Comparison of ENCODE assay signal across 9 mouse cellular contexts in genomic region chr4:141600364-141600763, GRCm38 (mm10). TPM values are rescaled to one million over a fixed set of nuclear protein-coding genes. Genes with fewer than 3 reads are reported as not detected.
A peak's percentile ranks its signal among the peaks of the same experiment; 100 is the strongest.
DNase-seq lines count a peak whose midpoint lies in the region; ATAC-seq and TF ChIP-seq lines count a peak whose summit lies in the region.
"Had no signal": no experiment of that assay in that cellular context is flagged by ENCODE, and none has a peak within 500 bp of the region (broad histone marks: within the 10 kb centered on the region; RNA-seq: fewer than 3 reads in every experiment).

No protein-coding gene starts in this region.

- no peak overlapping the region; the same call in 1 of the 2 replicates for H3K9ac ChIP-seq in heart, embryonic 12.5 days
- no peak overlapping the region for H3K9ac ChIP-seq in embryonic facial prominence, embryonic 11.5 days (replicated peaks; ENCODE audit: low read length)
- no peak overlapping the region; the same call in 1 of the 2 replicates for H3K9ac ChIP-seq in hindbrain, embryonic 16.5 days (ENCODE audit: low read depth, low read length)

- no peak for DNase-seq in heart, adult 9 months (ENCODE audit: low spot score in 2 of 2)
- peak; percentile 22 for DNase-seq in embryonic facial prominence, embryonic 11.5 days (ENCODE audit: low spot score)
- DNase-seq in layer of hippocampus, postnatal 36 days, result no peak
- DNase-seq in adrenal gland, postnatal 4 days (ENCODE audit: low spot score in 2 of 2), result no peak
- DNase-seq in testis, postnatal 14 days (ENCODE audit: low spot score), result no peak
- DNase-seq: spleen, adult 18-20 months had no signal

- no peaks in the 10 kb centered on the region for H3K27me3 ChIP-seq in heart, embryonic 12.5 days (replicated peaks)
- no peaks in the 10 kb centered on the region for H3K27me3 ChIP-seq in embryonic facial prominence, embryonic 11.5 days (ENCODE audit: control insufficient read depth, insufficient read depth, low read length)
- no peaks in the 10 kb centered on the region; the same call in 1 of the 2 replicates for H3K27me3 ChIP-seq in hindbrain, embryonic 16.5 days (replicated peaks; ENCODE audit: control insufficient read depth, insufficient read depth, low read length)
- H3K27me3 ChIP-seq in myocyte (ENCODE audit: control insufficient read depth, insufficient read depth, insufficient read length), result no peaks in the 10 kb centered on the region

- no peak overlapping the region for H3ac ChIP-seq in myocyte (ENCODE audit: control insufficient read depth, insufficient read length)

- peak overlapping the region; percentile 84; the same call in 1 of the 2 replicates for H3K27ac ChIP-seq in heart, embryonic 12.5 days (ENCODE audit: poor library complexity, severe bottlenecking)
- H3K27ac ChIP-seq in embryonic facial prominence, embryonic 11.5 days (replicated peaks; ENCODE audit: low read depth, low read length), result no peak overlapping the region
- H3K27ac ChIP-seq in hindbrain, embryonic 16.5 days (ENCODE audit: low read depth, low read length), result no peak overlapping the region

- peaks cover 54% of the 10 kb centered on the region for H3K4me1 ChIP-seq in heart, embryonic 12.5 days (replicated peaks)
- no peaks in the 10 kb centered on the region; the same call in 1 of the 2 replicates for H3K4me1 ChIP-seq in embryonic facial prominence, embryonic 11.5 days (ENCODE audit: control insufficient read depth, insufficient read depth, low read length)
- peaks cover 18% of the 10 kb centered on the region for H3K4me1 ChIP-seq in hindbrain, embryonic 16.5 days (ENCODE audit: control insufficient read depth, insufficient read depth, low read depth, low read length)

- no peak for ATAC-seq in heart, embryonic 12.5 days (ENCODE audit: insufficient number of reproducible peaks, low FRiP score)
- no peak for ATAC-seq in embryonic facial prominence, embryonic 11.5 days (replicated peaks; ENCODE audit: insufficient number of reproducible peaks, low FRiP score, low TSS enrichment, low read depth)
- peak; percentile 21 for ATAC-seq in hindbrain, embryonic 16.5 days

- 27% methylated on average over 6 of the region's 6 CpGs for WGBS in heart, embryonic 12.5 days
- 17% methylated on average over 6 of the region's 6 CpGs for WGBS in embryonic facial prominence, embryonic 11.5 days
- WGBS in hindbrain, embryonic 16.5 days, result 24% methylated on average over 6 of the region's 6 CpGs

- peaks cover 4% of the 10 kb centered on the region for H3K36me3 ChIP-seq in heart, embryonic 12.5 days
- H3K36me3 ChIP-seq in embryonic facial prominence, embryonic 11.5 days (replicated peaks; ENCODE audit: control insufficient read depth, insufficient read depth, low read depth, low read length), result no peaks in the 10 kb centered on the region; the same call in 1 of the 2 replicates
- no peaks in the 10 kb centered on the region for H3K36me3 ChIP-seq in hindbrain, embryonic 16.5 days (ENCODE audit: control insufficient read depth, insufficient read depth, low read length)
- no peaks in the 10 kb centered on the region for H3K36me3 ChIP-seq in myocyte (ENCODE audit: control insufficient read depth, insufficient read depth)

- TF ChIP-seq POLR2A in myocyte (IDR thresholded peaks at IDR 0.05; ENCODE audit: insufficient read length, low read depth), result no peak

- peaks cover 13% of the 10 kb centered on the region for H3K79me2 ChIP-seq in myocyte (ENCODE audit: control insufficient read depth, insufficient read depth)

- peak overlapping the region; percentile 76; the same call in 1 of the 2 replicates for H3K4me3 ChIP-seq in heart, embryonic 12.5 days
- H3K4me3 ChIP-seq in embryonic facial prominence, embryonic 11.5 days (ENCODE audit: low read depth, low read length), result no peak overlapping the region; the same call in 1 of the 2 replicates
- H3K4me3 ChIP-seq in hindbrain, embryonic 16.5 days (ENCODE audit: low read length), result no peak overlapping the region; the same call in 1 of the 2 replicates
- peak overlapping the region; percentile 73 for H3K4me3 ChIP-seq in myocyte

- peak overlapping the region; percentile 91 for H3K4me2 ChIP-seq in heart, embryonic 12.5 days
- no peak overlapping the region; the same call in 1 of the 2 replicates for H3K4me2 ChIP-seq in embryonic facial prominence, embryonic 11.5 days (ENCODE audit: low read depth, low read length)
- H3K4me2 ChIP-seq in hindbrain, embryonic 16.5 days (ENCODE audit: low read length), result peak overlapping the region; percentile 94
- H3K4me2 ChIP-seq in myocyte (ENCODE audit: low read depth), result peak overlapping the region; percentile 87

- no peaks in the 10 kb centered on the region for H3K9me3 ChIP-seq in heart, embryonic 12.5 days (replicated peaks)
- no peaks in the 10 kb centered on the region for H3K9me3 ChIP-seq in embryonic facial prominence, embryonic 11.5 days (replicated peaks; ENCODE audit: control insufficient read depth, low read length)
- no peaks in the 10 kb centered on the region for H3K9me3 ChIP-seq in hindbrain, embryonic 16.5 days (ENCODE audit: control insufficient read depth, low read length)

TF ChIP-seq in myocyte, 11 proteins besides CTCF, POLR2A, EP300 and RAD21:
- no peak for TF ChIP-seq REST (IDR thresholded peaks at IDR 0.05; ENCODE audit: insufficient read depth, insufficient read length)
- no peak for TF ChIP-seq POLR2AphosphoS2 (IDR thresholded peaks at IDR 0.05; ENCODE audit: insufficient read length, low read depth)
- TF ChIP-seq E2F4 (IDR thresholded peaks at IDR 0.05; ENCODE audit: insufficient read depth), result no peak
- TF ChIP-seq SRF (IDR thresholded peaks at IDR 0.05; ENCODE audit: control insufficient read depth, insufficient read length, low read depth), result no peak
- no peak for TF ChIP-seq MAX (IDR thresholded peaks at IDR 0.05; ENCODE audit: low read depth)
- TF ChIP-seq TCF12 (IDR thresholded peaks at IDR 0.05; ENCODE audit: insufficient read depth, poor library complexity, severe bottlenecking), result no peak
- TF ChIP-seq TCF3 (IDR thresholded peaks at IDR 0.05; ENCODE audit: insufficient read length, low read depth), result no peak
- no peak for TF ChIP-seq MYOG (IDR thresholded peaks at IDR 0.05; ENCODE audit: control insufficient read depth in 1 of 3, insufficient read depth in 1 of 3, insufficient read length in 2 of 3, low read depth in 2 of 3)
- no peak for TF ChIP-seq USF1 (IDR thresholded peaks at IDR 0.05; ENCODE audit: low read depth)
- TF ChIP-seq MYOD1 (IDR thresholded peaks at IDR 0.05; ENCODE audit: control insufficient read depth in 1 of 3, insufficient read length in 2 of 3, low read depth in 2 of 3), result no peak

RNA-seq across cellular contexts. Expression of gene Fblim1, which starts 5.5 kb away (rescaled TPM):
- polyA plus RNA-seq in heart, embryonic 12.5 days (2016; fragmentation: Nextera tagmentation; extraction: Ambion mirVana), result 70.1 and 70.6 TPM in 2 replicates
- polyA plus RNA-seq in embryonic facial prominence, embryonic 11.5 days (2014; fragmentation: Nextera tagmentation; extraction: Ambion mirVana), result 59.3 and 61.3 TPM in 2 replicates
- polyA plus RNA-seq in hindbrain, embryonic 16.5 days (2015; fragmentation: Nextera tagmentation; extraction: Ambion mirVana), result 42.9 and 51.5 TPM in 2 replicates
- 29.5 TPM for polyA plus RNA-seq in myocyte (2012; fragmentation: generic; extraction: Trizol)
- 1 to 10 TPM in 1 of 2 experiments, under 1 TPM in 1; 0.50 to 1.0 TPM for total RNA-seq in layer of hippocampus, postnatal 36 days (2021)
- total RNA-seq in adrenal gland, postnatal 4 days (2021), result 10 to 100 TPM; 24.9 to 32.1 TPM

RNA-seq across cellular contexts. Expression of gene Tmem82, which starts 18.1 kb away (rescaled TPM):
- polyA plus RNA-seq in heart, embryonic 12.5 days (2016; fragmentation: Nextera tagmentation; extraction: Ambion mirVana), result 0.19 and 0.37 TPM in 2 replicates
- 0.17 and 0.42 TPM in 2 replicates for polyA plus RNA-seq in embryonic facial prominence, embryonic 11.5 days (2014; fragmentation: Nextera tagmentation; extraction: Ambion mirVana)
- 0.34 and 0.45 TPM in 2 replicates for polyA plus RNA-seq in hindbrain, embryonic 16.5 days (2015; fragmentation: Nextera tagmentation; extraction: Ambion mirVana)
- 0.02 TPM for polyA plus RNA-seq in myocyte (2012; fragmentation: generic; extraction: Trizol)
- under 1 TPM; 0.28 to 0.42 TPM for total RNA-seq in layer of hippocampus, postnatal 36 days (2021)
- total RNA-seq in adrenal gland, postnatal 4 days (2021), result 1 to 10 TPM; 3.7 to 3.8 TPM

RNA-seq across cellular contexts. Expression of gene Slc25a34, which starts 23.3 kb away (rescaled TPM):
- 0.21 and 0.24 TPM in 2 replicates for polyA plus RNA-seq in heart, embryonic 12.5 days (2016; fragmentation: Nextera tagmentation; extraction: Ambion mirVana)
- not detected in 2 replicates for polyA plus RNA-seq in embryonic facial prominence, embryonic 11.5 days (2014; fragmentation: Nextera tagmentation; extraction: Ambion mirVana)
- 0.54 and 0.81 TPM in 2 replicates for polyA plus RNA-seq in hindbrain, embryonic 16.5 days (2015; fragmentation: Nextera tagmentation; extraction: Ambion mirVana)
- polyA plus RNA-seq in myocyte (2012; fragmentation: generic; extraction: Trizol), result 0.12 TPM
- total RNA-seq in layer of hippocampus, postnatal 36 days (2021), result 1 to 10 TPM; 2.6 to 2.9 TPM
- total RNA-seq in adrenal gland, postnatal 4 days (2021), result 1 to 10 TPM; 7.4 to 9.5 TPM

Comparison
In these comparisons a context has a peak if more than half of its experiments do, and no peak if none do; other contexts are left out.
1. H3K4me3 ChIP-seq: peak in heart, embryonic 12.5 days (single experiment) and myocyte (single experiment); none in embryonic facial prominence, embryonic 11.5 days (single experiment) and hindbrain, embryonic 16.5 days (single experiment).